Mouse (Mus musculus) testis, postnatal 14 days (tissue): ENCODE results near the gene Vdac1.
"Not testable (repeated sequence)": the region's sequence is repeated elsewhere in the genome, so short reads cannot be mapped to it uniquely, and the experiment has no call there.

Experiments
- DNase-seq: peaks from one replicate; pipeline ENCODE4 v3.0.0; 2021; ENCODE audit warnings: low spot score

The Vdac1 gene

DNA sequence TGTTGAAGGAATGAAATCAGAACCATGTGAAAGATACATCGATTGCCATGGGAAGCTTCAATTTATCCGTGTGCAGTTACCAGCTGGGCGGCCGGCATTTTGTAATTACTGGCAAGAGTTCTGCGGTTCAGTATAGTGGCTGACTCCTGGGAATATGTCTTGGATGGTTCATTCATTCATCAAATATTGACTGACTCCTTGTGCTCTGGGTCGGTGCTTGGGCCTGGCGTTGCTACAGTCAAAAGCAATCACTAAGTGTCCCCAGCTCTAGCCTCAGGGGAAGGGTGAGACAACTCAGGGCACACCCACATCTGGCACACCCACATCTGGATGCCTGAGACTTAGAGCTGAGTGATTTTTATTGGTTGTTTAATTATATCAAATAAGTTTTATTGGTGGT, 13.2 kb downstream of the Vdac1 start:
- no peak for DNase-seq

DNA sequence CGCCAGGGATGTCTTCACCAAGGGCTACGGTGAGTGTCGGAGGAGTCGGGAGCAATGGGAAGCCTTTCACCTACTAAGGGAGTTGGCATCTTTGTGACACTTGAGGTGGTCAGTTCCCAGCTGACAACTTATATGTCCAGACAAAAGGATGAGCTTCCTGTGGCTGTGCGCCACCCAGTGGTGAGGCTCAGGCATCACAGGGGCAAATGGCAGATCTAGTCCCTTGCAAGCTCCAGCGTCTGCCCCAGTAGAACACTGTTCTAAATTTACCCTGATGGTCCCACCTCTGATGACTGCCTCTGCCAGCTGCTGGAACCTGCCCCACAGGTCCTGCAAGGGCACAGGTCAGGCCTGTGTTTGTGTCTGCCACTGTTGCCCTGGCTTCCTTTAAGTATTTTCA, 13.7 kb downstream of the Vdac1 start:
- peak; percentile 57 for DNase-seq

DNA sequence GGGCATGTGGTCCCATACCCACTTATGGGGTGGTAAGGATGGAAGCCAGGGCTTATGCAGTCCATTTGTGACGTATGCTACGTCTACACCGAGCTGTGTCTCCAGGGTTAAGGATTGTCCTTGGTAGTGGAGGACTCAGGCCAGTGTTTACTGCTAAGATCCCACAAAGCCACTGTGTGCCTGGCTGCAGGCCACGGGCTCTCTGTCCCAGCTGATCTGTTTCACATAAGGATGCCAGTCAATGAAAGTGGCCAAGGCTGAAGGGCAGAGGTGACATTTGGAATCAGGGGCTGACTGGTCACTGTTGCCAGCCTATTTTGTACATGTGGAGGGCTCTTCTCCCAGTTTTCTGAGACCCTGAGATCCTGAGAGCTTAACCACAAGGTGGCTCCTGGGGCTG, 16.9 kb downstream of the Vdac1 start:
- DNase-seq: no peak

- no peak for DNase-seq
These were observed 18.6 kb downstream of the Vdac1 start for GRCm38 (mm10) chr11:52379241-52379640.

GRCm38 (mm10) chr11:52383741-52384140, 23.1 kb downstream of the Vdac1 start:
- DNase-seq: no peak

GRCm38 (mm10) chr11:52384667-52385066, 24.0 kb downstream of the Vdac1 start:
- DNase-seq: no peak

DNA sequence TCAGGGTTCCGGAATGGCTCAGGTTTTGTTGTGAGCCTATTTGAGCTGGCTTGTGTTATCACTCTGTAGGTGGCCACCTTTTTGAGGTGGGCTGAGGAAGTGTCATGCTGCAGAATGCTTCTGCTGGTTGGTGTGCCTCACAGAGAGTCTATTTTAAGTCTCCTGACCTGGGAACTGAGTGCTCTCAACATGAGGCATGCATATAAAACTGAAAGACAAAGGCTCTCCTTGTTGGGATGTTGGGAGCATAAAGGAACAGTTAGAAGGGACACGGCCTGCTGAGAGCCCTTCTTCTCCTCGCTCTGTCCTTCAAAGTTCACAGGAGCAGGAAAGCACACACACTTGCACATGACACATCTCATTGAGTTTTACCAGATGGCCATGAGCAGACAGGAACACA, 26.2 kb downstream of the Vdac1 start:
- DNase-seq: no peak

GRCm38 (mm10) chr11:52388150-52388549, 27.5 kb downstream of the Vdac1 start:
- no peak for DNase-seq

- not testable (repeated sequence) for DNase-seq
These were observed 28.3 kb downstream of the Vdac1 start for GRCm38 (mm10) chr11:52388979-52389378.

DNA sequence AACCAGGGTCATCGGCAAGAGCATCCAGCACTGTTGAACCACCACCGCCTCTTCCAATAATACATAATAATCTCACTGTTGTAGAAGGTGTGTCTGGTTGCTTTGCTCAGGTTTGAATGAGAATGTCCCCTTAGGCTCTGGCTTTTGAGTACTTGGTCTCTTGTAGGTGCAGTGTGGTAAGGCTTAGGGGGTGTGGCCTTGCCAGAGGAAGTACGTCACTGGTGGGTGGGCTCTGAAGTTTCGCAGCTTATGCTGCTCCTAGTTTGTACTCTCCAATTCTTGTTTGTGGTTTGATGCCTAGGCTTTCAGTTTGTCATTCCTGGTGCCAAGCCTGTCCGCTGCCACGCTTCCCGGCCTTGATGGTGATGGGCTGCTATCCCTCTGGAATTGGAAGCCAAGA, 29.3 kb downstream of the Vdac1 start:
- peak; percentile 33 for DNase-seq

- no peak for DNase-seq
These were observed 33.8 kb downstream of the Vdac1 start for GRCm38 (mm10) chr11:52394494-52394893.

DNA sequence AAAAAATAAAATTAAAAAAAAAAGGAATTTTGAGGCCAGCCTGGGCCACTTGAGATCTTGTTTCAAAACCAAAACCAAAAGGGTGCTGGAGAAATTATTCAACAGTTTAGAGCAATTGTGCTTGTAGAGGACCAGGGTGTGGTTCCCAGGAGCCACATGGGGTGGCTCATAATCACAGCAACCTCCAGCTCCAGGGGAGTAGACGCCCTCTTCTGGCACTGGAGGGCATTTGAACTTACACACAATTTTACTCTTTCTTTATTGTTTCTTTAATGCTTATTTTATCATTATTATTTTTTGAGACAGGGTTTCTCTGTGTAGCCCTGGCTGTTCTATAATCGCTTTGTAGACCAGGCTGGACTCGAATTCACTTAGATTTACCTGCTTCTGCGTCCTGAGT, 34.7 kb downstream of the Vdac1 start:
- DNase-seq: no peak

DNA sequence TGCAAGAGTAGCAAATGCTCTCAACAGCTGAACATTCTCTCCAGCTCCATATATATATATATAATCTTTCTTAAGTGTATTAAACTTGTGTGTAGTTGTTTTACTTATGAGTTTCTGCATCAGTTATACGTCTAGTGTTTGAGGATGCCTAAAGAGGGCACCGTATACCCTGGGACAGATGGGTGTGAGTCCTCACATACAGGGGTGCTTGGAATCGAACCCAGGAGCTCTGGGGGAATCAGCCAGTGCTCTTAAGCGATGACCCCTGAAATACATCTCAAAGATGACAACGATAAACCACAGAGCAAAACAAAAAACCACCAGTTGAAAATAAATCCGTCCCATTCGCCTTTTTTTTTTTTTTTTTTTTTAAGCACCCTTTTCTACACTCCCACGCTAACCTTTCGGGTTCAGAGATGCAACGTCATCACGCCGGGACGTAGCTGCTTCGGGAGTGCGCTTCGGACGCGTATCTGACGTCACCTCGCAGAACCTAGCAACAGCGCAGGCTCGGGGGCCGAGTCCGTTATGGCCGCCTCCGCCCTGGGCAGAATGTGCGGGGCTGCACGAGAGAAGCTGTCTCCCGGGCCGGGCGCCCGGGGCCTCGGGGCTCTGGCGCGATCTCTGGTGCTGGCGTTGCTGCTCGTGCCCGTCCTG, 35.4 kb downstream of the Vdac1 start, which contains the start of gene 9530068E07Rik:
9530068E07Rik (plus strand) TSS at position 489 of the 657 bp plus-strand sequence.
- peak; percentile 93 for DNase-seq

DNA sequence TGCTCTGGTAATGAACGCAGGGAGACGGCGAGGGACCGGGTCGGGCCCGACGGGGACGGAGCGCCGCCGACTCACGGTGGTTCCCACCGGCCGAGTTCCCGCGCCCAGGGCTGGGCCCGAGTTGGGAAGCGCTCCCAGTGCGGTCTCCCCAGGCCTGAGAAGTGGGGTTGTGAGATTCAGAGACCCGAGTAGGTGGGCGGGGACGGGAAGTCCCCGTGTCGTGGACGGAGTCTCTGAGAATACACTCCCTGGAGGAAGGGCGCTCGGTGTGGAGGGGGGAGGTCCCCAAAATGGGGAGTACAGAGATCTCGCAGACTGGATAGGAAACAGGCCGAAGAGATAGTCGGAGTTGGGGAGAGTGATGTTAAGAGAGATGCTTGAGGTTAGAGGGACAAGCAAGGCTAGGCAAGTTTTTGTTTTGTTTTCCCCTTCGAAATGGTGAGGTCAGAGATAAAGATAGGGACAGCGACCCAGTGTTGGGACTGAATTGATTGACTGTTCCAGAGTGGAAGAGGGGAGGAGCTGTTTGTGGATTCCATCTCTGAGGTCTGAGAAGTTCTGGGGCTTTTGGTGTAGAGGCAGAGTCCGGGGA, 36.0 kb downstream of the Vdac1 start:
- DNase-seq: peak; percentile 17

GRCm38 (mm10) chr11:52397385-52397987, 36.8 kb downstream of the Vdac1 start:
- no peak for DNase-seq

- no peak for DNase-seq
These were observed 40.8 kb downstream of the Vdac1 start for GRCm38 (mm10) chr11:52401476-52401875.

DNA sequence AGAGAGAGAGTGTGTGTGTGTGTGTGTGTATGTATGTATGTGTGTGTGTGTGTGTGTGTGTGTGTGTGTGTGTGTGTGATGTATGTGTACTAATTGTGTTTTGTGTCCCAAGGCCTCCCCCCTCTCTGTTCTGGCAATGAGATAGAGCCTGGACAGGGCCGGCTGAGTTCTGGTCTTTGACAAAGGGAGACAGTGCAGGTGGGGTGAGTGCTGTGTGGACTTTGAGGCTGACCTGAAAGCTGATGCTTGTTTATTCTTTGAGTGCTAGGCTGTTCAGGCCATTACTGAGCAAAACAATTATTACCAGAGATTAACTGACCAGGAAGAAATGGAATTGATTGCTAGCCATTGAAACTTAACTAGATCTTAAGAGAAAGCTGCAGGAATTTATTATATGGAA, 41.9 kb downstream of the Vdac1 start:
- no peak for DNase-seq

DNA sequence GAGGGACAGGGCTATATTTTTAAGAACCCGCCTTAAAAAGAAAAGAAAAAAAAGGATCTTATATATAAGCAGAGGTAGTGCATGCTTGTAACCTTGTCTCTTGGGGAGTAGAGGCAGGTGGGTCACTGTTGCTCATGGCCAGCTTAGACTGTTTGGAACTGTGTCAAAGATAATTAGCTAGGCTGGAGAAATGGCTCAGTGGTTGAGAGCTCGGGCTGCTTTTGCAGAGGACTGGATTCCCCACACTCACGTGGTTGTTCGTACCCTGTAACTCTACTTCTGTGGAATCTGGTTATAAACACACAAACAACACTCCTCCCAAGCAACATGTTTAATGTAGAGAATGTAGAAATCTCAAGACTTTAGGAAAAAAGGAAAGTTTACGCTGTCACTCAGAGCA, 43.5 kb downstream of the Vdac1 start:
- DNase-seq: no peak

GRCm38 (mm10) chr11:52405196-52405688, 44.6 kb downstream of the Vdac1 start:
- DNase-seq: no peak

DNA sequence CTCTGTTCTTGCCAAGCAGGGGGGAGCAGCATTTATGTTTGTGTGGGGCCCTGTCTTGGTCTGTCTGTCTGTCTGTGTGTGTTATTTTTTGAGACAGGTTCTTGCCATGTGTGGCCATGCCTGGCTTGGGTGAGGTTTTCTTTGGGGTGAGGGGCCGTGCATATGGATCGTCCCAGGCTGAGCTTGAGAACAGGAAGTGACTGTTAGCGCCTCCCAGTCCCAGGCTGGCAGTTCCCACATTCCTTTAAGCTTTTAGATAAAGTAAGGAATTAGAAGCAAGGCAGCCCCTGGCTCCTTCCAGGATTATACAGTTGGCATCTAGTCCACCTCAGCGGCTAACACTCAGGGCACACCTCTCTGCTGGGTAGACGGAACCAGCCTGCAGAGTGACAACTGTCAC, 48.7 kb downstream of the Vdac1 start:
- no peak for DNase-seq

- no peak for DNase-seq
These were observed 57.7 kb downstream of the Vdac1 start for GRCm38 (mm10) chr11:52418358-52418757.

GRCm38 (mm10) chr11:52419246-52419645, 58.6 kb downstream of the Vdac1 start:
- DNase-seq: no peak

DNA sequence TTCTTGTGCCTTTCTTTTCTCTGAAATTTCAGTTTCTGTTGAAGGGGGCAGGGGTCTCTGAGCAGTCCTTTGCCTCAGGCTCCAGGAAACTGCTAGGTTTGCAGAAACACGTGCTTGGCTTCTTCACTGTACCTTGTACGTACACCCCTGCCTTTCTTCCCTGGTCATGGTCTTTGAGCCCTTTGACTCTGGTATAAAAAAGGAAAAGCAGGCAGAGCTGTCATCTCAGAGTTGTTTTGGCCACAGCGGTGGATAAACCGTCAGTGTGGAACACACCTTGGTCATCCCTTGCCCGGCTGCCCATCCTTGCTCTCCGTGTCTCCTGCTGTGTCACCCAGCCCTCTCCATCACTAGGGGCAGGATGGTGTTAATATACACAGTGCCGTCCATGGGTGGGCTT, 59.2 kb downstream of the Vdac1 start:
- DNase-seq: no peak
